Mouse (Mus musculus): ENCODE data around the gene Lamtor5.

DNA sequence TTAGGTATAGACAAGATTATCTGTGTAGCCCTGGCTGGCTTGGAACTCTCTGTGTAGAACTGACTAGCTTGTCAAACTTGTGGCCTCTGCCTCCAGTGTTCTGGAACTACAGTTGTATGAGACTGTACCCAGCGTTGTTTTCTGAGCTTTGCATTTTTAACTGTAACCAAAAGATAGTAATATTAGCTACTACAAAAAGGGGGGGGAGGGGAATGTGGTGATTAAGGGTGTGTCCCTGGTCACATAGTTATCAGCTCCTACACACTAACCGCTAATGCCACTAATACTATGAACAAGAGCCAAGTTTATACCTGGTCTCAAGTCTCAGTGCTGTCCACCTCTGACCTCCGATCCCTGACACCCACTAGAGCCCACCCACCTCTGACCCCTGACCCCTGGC lies 6.2 kb upstream of the Lamtor5 start:
- no peak for TF ChIP-seq EP300 (IDR thresholded peaks at IDR 0.05; ENCODE audit: low read depth)
- no peak for TF ChIP-seq CTCF (IDR thresholded peaks at IDR 0.05; ENCODE audit: low read depth)
